Mouse (Mus musculus) gastrocnemius, postnatal 36 days (tissue): ENCODE results near the gene N4bp2l2. TPM values are rescaled to one million over a fixed set of nuclear protein-coding genes. Genes with fewer than 3 reads are reported as not detected.
"Not testable (repeated sequence)": the region's sequence is repeated elsewhere in the genome, so short reads cannot be mapped to it uniquely, and the experiment has no call there.

Source experiments
- DNase-seq, 2 experiments: peaks; one replicate each; pipeline ENCODE4 v3.0.0; 2022
- intact Hi-C: fragments of 180-260 bp; cut with DNase I; formaldehyde crosslinking; loops from one replicate; pipeline ENCODE4 v1.15.1; 2025
- long read RNA-seq, 2 experiments: library from polyadenylated mRNA; stranded (forward); transcript quantifications; one replicate each; pipeline ENCODE4 v2.0.0; 2021
- total RNA-seq, 2 experiments: library from RNA; stranded (reverse); gene quantifications; 2 replicates each; pipeline ENCODE4 v1.2.3; 2021

N4bp2l2 gene
- 10 to 100 TPM; 23.6 to 28.8 TPM for total RNA-seq
- long read RNA-seq, experiment 1, full-length matches to known transcripts, result 2 of 3 reads
- long read RNA-seq, experiment 1, partial matches to known transcripts, result 0 of 3 reads
- long read RNA-seq, experiment 1, other reads (novel, unspliced or antisense), result 1 of 3 reads
- long read RNA-seq, experiment 2, full-length matches to known transcripts, result 3 of 7 reads
- long read RNA-seq, experiment 2, partial matches to known transcripts, result 1 of 7 reads
- long read RNA-seq, experiment 2, other reads (novel, unspliced or antisense), result 3 of 7 reads

- not testable (repeated sequence) for DNase-seq
- intact Hi-C loops, result loop anchor here (5.0 to 10.0 kb wide), 2 partner anchors 144 to 211 kb away; partner anchors contain the start of gene Brca2
Measured at GRCm38 (mm10) chr5:150666133-150666739, at the start of gene N4bp2l2. Gene N4bp2l2 (minus strand): TSS chr5:150666183.

- intact Hi-C loops, result loop anchor here (5.0 kb wide), 1 partner anchor 36 kb away; no protein-coding TSS in a partner anchor
Measured at GRCm38 (mm10) chr5:150713431-150713830, 47.4 kb upstream of the N4bp2l2 start.

GRCm38 (mm10) chr5:150711503-150711902 is 45.5 kb upstream of the N4bp2l2 start:
- DNase-seq, result no peak
- intact Hi-C loops, result loop anchor here (5.0 kb wide), 1 partner anchor 34 kb away; no protein-coding TSS in a partner anchor

More at GRCm38 (mm10) chr5:150713431-150713830, 47.4 kb upstream of the N4bp2l2 start:
- DNase-seq, result no peak

- DNase-seq, intact Hi-C loops: not testable (repeated sequence)
Measured at GRCm38 (mm10) chr5:150707181-150707580, 41.2 kb upstream of the N4bp2l2 start.

GRCm38 (mm10) chr5:150706651-150707050 is 40.7 kb upstream of the N4bp2l2 start:
- DNase-seq, intact Hi-C loops: not testable (repeated sequence)

- no peak for DNase-seq
- intact Hi-C loops, result no loop called here
Measured at GRCm38 (mm10) chr5:150702714-150703113, 36.7 kb upstream of the N4bp2l2 start.

- intact Hi-C loops, result no loop called here
- DNase-seq, result no peak
Measured at GRCm38 (mm10) chr5:150693277-150693676, 27.3 kb upstream of the N4bp2l2 start.

- no peak for DNase-seq
- intact Hi-C loops, result no loop called here
Measured at GRCm38 (mm10) chr5:150690685-150691084, 24.7 kb upstream of the N4bp2l2 start.

- DNase-seq, intact Hi-C loops: not testable (repeated sequence)
Measured at GRCm38 (mm10) chr5:150682862-150683261, 16.9 kb upstream of the N4bp2l2 start.

- intact Hi-C loops, result loop anchor here (5.0 kb wide), 2 partner anchors 37 to 977 kb away; partner anchors contain the start of gene Rfc3
- DNase-seq, result no peak
Measured at GRCm38 (mm10) chr5:150674866-150675265, 8.9 kb upstream of the N4bp2l2 start.

- DNase-seq, result peak in 1 of 2 experiments; percentile 23
- intact Hi-C loops, result loop anchor here (2.0 to 5.0 kb wide), 2 partner anchors 695 to 978 kb away; partner anchors contain the start of gene Rfc3
Measured at GRCm38 (mm10) chr5:150673880-150674621, 8.1 kb upstream of the N4bp2l2 start.

- intact Hi-C loops, result loop anchor here (2.0 to 5.0 kb wide), 2 partner anchors 696 to 979 kb away; partner anchors contain the start of gene Rfc3
- DNase-seq, result peak; percentile 89 to 91
Measured at GRCm38 (mm10) chr5:150673153-150673835, 7.3 kb upstream of the N4bp2l2 start, which contains the start of gene Pds5b. Gene Pds5b (plus strand): TSS chr5:150673739.

GRCm38 (mm10) chr5:150672343-150672742 is 6.4 kb upstream of the N4bp2l2 start:
- intact Hi-C loops, result loop anchor here (2.0 to 5.0 kb wide), 2 partner anchors 696 to 980 kb away; partner anchors contain the start of gene Rfc3
- DNase-seq, result no peak

- intact Hi-C loops, result loop anchor here (5.0 to 10.0 kb wide), 2 partner anchors 146 to 214 kb away; partner anchors contain the start of gene Brca2
- no peak for DNase-seq
Measured at GRCm38 (mm10) chr5:150668731-150669130, 2.7 kb upstream of the N4bp2l2 start.

GRCm38 (mm10) chr5:150665132-150665954 is 640 bp downstream of the N4bp2l2 start:
- intact Hi-C loops, result loop anchor here (5.0 to 10.0 kb wide), 2 partner anchors 143 to 211 kb away; partner anchors contain the start of gene Brca2
- peak; percentile 87 to 89 for DNase-seq

- intact Hi-C loops, result loop anchor here (5.0 to 10.0 kb wide), 2 partner anchors 142 to 210 kb away; partner anchors contain the start of gene Brca2
- DNase-seq, result no peak
Measured at GRCm38 (mm10) chr5:150664794-150665131, 1.2 kb downstream of the N4bp2l2 start.

GRCm38 (mm10) chr5:150663926-150664325 is 2.1 kb downstream of the N4bp2l2 start:
- DNase-seq, result not testable (repeated sequence)
- intact Hi-C loops, result loop anchor here (10.0 kb wide), 1 partner anchor 209 kb away; no protein-coding TSS in a partner anchor

GRCm38 (mm10) chr5:150660296-150660695 is 5.7 kb downstream of the N4bp2l2 start:
- not testable (repeated sequence) for DNase-seq
- intact Hi-C loops, result loop anchor here (10.0 kb wide), 1 partner anchor 205 kb away; no protein-coding TSS in a partner anchor

GRCm38 (mm10) chr5:150659425-150659824 is 6.6 kb downstream of the N4bp2l2 start:
- intact Hi-C loops, DNase-seq: not testable (repeated sequence)
